Mouse (Mus musculus) lung, postnatal 36 days (tissue): ENCODE measurements around the gene Pomgnt2.

Source experiments
- DNase-seq: peaks from one replicate; pipeline ENCODE4 v3.0.0; 2022; ENCODE audit warnings: mixed read lengths

Pomgnt2 gene

DNA sequence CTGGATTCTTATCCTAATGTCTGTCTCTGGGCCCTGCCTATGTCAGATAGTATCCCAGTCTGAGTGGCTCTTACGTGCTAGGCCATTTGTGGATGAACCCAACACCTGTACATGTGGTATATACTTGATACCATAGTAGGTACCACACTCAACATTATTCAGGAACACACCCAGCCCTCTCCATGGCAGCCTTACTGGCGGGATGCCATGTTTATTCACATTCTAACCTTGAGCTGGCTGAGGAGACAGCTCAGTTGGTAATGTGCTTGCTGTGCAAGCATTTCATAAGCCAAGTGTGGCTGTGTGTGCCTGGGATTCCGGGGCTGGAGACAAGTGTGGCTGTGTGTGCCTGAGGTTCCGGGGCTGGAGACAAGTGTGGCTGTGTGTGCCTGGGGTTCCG, 28.7 kb downstream of the Pomgnt2 start:
- peak; percentile 64 for DNase-seq

DNA sequence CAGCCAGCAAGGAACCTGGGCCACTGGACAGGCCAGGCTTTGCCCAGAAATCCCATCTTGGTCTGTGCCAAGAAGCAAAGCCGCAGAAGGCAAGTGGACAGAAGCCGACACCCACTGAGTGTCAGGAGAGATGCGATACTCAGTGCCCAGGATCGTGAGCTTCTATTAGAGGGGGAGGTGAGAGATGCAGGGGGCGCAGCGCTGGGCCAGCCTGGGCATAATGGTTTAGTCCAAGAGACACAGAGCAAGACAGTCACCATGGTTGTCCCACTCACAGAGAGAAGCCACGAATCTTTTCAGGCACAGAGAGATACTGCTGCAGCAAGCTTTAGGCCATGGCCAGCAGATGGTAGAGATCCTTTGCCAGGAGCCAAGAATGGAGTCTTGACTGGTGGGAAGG, 32.0 kb downstream of the Pomgnt2 start:
- no peak for DNase-seq

DNA sequence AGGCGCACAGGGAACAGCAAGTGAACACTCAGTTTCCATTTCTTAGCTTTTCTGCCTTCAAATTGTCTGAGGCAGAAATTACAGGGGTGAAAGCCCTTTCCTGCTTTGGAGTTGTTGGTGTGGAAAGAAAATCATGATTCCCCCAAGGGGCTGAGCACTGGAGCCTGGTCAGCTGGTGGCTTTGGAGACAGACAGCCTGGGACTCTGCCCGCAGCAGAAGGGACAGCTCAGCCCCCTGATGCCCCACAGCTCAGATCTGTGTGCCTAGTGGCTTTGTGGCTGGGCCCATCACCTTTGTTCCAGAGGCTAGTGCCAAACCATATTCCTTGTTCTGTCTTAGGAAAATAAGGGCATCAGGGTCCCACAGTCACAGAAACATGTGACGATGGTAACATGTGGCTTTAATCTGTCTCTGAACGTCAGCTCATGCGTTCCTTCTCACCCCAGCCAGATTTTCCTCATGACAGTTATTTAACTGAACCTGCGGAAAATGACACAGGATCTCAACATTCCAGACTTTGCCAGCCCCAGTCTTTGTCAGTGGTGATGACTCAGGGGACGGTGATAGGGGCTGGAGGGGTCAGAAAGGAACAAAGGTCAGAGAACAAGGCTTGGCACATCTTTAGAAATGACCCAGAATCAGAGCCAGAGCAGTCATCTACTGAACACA, 36.8 kb downstream of the Pomgnt2 start:
- DNase-seq = no peak

DNA sequence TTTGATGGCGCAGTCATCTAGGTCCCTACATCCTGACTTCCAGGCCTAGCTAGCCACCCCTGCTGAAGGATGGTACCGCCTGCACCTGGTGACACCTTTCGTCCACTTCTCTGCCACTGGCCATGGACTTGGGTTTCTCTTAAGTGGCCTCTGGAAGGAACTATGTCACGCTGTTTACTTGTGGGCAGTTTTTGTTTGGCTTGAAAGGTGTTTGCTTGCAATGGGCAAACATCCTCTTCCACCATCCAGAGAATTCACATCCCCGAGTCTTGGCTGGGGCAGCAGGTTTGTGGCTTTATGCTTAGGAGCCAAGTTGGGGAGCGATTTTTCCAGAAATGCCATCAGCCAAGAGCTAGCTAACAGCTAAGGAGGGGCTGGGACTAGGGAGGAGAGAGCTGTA, 44.3 kb downstream of the Pomgnt2 start:
- DNase-seq = peak; percentile 54

- no peak for DNase-seq
Observed at GRCm38 (mm10) chr9:121951114-121951423, 45.8 kb downstream of the Pomgnt2 start.

- DNase-seq = peak; percentile 74
Observed at GRCm38 (mm10) chr9:121950418-121951113, 46.3 kb downstream of the Pomgnt2 start, which contains the start of gene Fam198a. TSS of gene Fam198a (plus strand) at chr9:121950988.

DNA sequence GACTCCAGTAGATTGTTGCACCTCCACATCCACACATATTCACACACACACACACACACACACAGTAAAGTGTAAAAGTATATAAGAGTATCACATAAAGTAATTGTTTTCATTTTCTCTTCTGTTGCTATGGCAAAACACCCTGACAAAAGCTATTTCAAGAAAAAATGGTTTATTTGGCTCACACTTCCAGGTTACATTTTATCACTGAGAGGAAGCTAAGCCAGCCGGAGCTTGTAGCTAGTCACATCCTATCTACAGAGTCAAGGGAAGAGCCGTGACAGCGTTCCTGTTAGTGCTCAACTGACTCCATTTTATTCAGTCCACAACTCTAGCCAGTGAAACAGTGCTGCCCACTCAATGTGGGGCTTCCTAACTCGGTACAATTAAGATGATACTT, 48.5 kb downstream of the Pomgnt2 start:
- peak; percentile 40 for DNase-seq

- DNase-seq = peak; percentile 70
Observed at GRCm38 (mm10) chr9:121947784-121948183, 49.1 kb downstream of the Pomgnt2 start.

DNA sequence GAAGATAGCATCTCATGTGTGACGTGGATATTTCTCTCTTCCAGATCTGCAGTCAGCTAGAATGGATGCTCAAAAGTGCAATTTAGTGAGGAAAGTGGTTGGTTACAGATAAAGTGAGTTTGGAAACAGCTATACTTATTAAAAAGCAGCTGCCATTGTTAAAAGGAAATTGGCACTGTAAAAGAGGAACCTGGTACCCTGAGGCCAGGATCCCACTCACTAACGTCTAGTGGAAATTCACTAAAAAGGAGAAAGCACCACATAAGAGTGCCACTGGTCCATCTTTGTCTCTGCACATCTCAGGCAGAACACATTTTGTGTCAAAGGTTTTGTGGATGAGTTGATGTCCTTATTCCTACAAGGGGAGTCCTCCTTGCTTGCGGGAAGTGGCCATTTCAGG, 53.3 kb downstream of the Pomgnt2 start:
- DNase-seq = no peak

DNA sequence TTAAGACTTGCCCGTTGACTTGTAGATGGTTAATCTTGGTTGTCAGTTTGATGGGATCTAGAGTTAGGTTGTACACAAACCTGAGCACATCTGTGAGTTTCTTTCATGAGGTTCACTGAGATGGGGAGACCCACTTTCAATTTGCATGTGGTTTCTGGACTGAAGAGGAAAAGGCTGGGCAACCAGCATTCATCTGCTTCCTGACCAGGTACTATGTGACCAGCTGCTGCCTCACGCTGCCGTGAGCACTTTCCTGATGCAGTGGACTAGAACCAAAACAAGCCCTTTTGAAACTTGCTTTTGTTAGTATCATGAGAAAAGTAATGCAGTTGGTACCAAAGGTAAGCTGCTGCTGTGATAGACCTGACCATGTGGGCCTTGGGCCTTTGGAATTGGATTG, 53.9 kb downstream of the Pomgnt2 start:
- DNase-seq = no peak

DNA sequence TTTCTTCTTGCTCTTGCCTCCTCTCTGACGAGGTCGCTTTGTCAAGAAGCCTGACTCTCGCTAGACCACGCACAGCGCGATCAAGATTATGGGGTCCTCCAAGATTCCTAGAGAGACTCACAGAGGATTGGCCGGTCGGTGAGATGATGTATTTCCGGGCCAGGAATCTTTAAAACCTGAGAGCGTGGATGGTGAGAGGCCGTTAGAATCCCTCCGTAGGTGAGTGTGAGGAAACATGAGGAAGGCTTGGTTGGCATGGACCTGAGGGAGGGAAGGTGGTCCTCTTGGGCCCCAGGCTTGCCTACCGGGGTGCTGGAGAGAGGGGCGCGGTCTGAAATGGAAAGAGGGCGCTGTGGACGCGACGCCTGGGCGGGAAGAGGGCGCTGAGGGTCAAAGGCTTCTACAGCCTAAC, 59.0 kb downstream of the Pomgnt2 start:
- no peak for DNase-seq

DNA sequence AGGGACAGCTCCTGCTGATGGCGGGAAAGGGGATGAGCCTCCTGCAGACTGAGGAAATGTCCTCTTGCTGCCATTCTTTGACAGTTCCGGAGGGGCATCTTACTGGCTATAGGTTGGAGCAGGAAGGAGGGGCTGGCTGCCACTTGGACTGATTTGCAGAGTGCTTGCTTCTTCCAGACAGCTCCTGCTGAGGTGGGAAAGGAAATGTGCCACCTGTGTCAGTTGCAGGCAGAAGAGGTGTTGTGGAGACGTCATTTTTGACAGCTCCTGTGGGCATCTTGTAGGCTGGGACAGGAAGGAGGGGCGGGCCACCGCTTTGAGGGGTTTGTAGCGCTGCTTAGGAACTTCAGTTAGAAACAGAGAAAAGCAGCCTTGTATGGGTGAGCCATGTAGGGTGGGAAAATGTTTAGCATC, 59.5 kb downstream of the Pomgnt2 start:
- no peak for DNase-seq

GRCm38 (mm10) chr9:121936952-121937351, 60.0 kb downstream of the Pomgnt2 start:
- DNase-seq = no peak

DNA sequence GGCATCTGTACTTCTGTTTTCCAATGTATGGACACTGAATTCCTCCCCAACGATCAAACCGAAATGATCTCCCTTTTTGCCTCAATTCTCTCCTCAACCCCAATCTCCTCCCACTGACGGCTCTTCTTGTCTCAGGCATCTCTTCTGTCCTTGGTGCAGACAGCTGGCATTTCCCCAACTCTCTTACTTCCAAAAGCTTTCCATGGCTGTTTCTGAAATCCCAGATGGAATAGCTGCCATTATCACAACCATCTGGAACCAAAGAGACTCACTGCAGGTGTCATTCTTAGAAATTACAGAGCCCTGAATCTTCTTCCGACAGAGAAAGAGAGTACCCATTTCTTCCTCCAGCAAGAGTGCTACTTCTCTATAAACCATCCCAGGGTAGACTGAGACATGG, 62.1 kb downstream of the Pomgnt2 start:
- DNase-seq = no peak
